Mouse (Mus musculus): Measurements from ENCODE around the gene Med13l.

- TF ChIP-seq CTCF (IDR thresholded peaks at IDR 0.05; ENCODE audit: borderline replicate concordance, control insufficient read depth, extremely low read depth, insufficient read depth, low read length, poor library complexity) (no peak), POLR2A (IDR thresholded peaks at IDR 0.05; ENCODE audit: control insufficient read depth, extremely low read depth, insufficient read depth, low read length, poor library complexity) (no peak)
Observed at GRCm38 (mm10) chr5:118588381-118588925, 28.0 kb downstream of the Med13l start.
